Mouse (Mus musculus) ES-E14 (cell line): Measurements from ENCODE around the gene Chst15. TPM values are rescaled to one million over a fixed set of nuclear protein-coding genes. Genes with fewer than 3 reads are reported as not detected.

ENCODE experiments used
- DNase-seq: peaks from one replicate; pipeline ENCODE4 v3.0.0-alpha.2; 2013; ENCODE audit warnings: low read depth, low spot score
- H3K27ac ChIP-seq: 2 replicates; pipeline ENCODE4 v1.5.1; 2012; ENCODE audit warnings: low read depth, mild to moderate bottlenecking, low read length, moderate library complexity, mixed read lengths; ENCODE audit not compliant: poor library complexity, insufficient read depth, severe bottlenecking
- H3K36me3 ChIP-seq: 2 replicates; pipeline ENCODE4 v1.6.1; 2012; ENCODE audit warnings: mild to moderate bottlenecking, low read length, moderate library complexity, mixed read lengths; ENCODE audit not compliant: control insufficient read depth, poor library complexity, insufficient read depth, severe bottlenecking
- H3K4me1 ChIP-seq, 2 experiments: fragments of 150-350 bp in 1 of 2; sonication (generic) in 1 of 2; 2 replicates each; pipeline ENCODE4 v1.6.1; 2012; ENCODE audit warnings: low read length in 2 of 2, mild to moderate bottlenecking in 1 of 2, mixed read lengths in 1 of 2; ENCODE audit not compliant: control insufficient read depth in 2 of 2, insufficient read depth in 2 of 2, poor library complexity in 1 of 2
- H3K4me3 ChIP-seq, 2 experiments: fragments of 150-350 bp in 1 of 2; sonication (generic) in 1 of 2; 2 replicates each; pipeline ENCODE4 v1.5.1; 2012; ENCODE audit warnings: low read length in 2 of 2, low read depth in 1 of 2, mild to moderate bottlenecking in 1 of 2, mixed read lengths in 1 of 2; ENCODE audit not compliant: insufficient read depth in 1 of 2, poor library complexity in 1 of 2, severe bottlenecking in 1 of 2
- H3K9ac ChIP-seq: 2 replicates; pipeline ENCODE4 v1.6.1; 2012; ENCODE audit warnings: low read depth, mild to moderate bottlenecking, low read length, mixed read lengths; ENCODE audit not compliant: poor library complexity, insufficient read depth, severe bottlenecking
- H3K9me3 ChIP-seq: fragments of 150-350 bp; sonication (generic); 2 replicates; pipeline ENCODE4 v1.6.1; 2012; ENCODE audit warnings: low read depth, mild to moderate bottlenecking, low read length; ENCODE audit not compliant: control insufficient read depth, insufficient read depth
- CHD2 ChIP-seq: IDR thresholded peaks from 2 replicates; pipeline ENCODE4 v1.6.1; 2014; ENCODE audit warnings: mild to moderate bottlenecking, low read depth, low read length, inconsistent platforms
- HCFC1 ChIP-seq: IDR thresholded peaks from 2 replicates; pipeline ENCODE4 v1.6.1; 2012; ENCODE audit warnings: low read length, inconsistent platforms, borderline replicate concordance; ENCODE audit not compliant: insufficient read depth
- MAFK ChIP-seq: IDR thresholded peaks from 2 replicates; pipeline ENCODE4 v1.6.1; 2014; ENCODE audit warnings: mild to moderate bottlenecking, low read depth, low read length, inconsistent platforms; ENCODE audit not compliant: insufficient read depth
- ZC3H11A ChIP-seq: IDR thresholded peaks from 2 replicates; pipeline ENCODE4 v1.6.1; 2012; ENCODE audit warnings: low read depth, mild to moderate bottlenecking, inconsistent platforms, low read length, borderline replicate concordance
- ZNF384 ChIP-seq: IDR thresholded peaks from 2 replicates; pipeline ENCODE4 v1.6.1; 2012; ENCODE audit warnings: low read depth, low read length, inconsistent platforms
- in situ Hi-C, 2 experiments: fragments of 600-800 bp; cut with MboI; formaldehyde crosslinking; loops; one replicate each; pipeline ENCODE4 v1.15.1; 2025; ENCODE audit warnings: low sequenced_read_pairs in 2 of 2, inconsistent platforms in 1 of 2; ENCODE audit not compliant: unreplicated experiment in 2 of 2
- total RNA-seq: library from RNA; depleted of rRNA; stranded (reverse); fragments of 300-350 nt; gene quantifications from 2 replicates; pipeline ENCODE4 v1.2.3, GENCODE M21; 2012

Gene Chst15
- total RNA-seq, 1 experiment = 8.4 TPM

DNA sequence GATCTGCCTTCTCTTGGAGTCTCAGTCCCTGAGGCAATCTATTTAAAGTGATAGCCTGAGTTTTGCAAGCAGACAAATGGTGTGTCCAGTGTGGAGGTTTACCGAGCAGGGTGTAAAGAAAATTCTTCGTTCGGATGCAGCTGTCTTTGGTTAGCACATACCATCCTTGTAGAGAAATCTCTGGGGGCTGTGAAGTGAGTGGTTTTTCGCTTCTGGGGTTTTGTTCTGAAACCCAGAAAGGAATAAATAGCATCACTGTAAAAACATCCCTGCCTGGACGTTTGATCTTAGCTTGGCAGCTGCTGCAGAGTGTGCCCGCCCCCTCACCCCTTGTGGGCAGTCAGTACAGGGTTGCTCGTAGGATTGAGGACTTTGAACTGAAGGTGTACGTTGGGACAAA, 39.2 kb upstream of the Chst15 start:
- in situ Hi-C loops = no loop called here
- TF ChIP-seq ZNF384 (no peak), CHD2 (no peak), ZC3H11A (no peak), HCFC1 (no peak), MAFK (no peak)
- no peak overlapping the region for H3K4me3 ChIP-seq
- no peak overlapping the region for H3K9ac ChIP-seq
- H3K36me3 ChIP-seq = no peaks in the 10 kb centered on the region
- no peak overlapping the region for H3K27ac ChIP-seq
- H3K4me1 ChIP-seq = no peaks in the 10 kb centered on the region
- DNase-seq = no peak
- H3K9me3 ChIP-seq = no peaks in the 10 kb centered on the region

DNA sequence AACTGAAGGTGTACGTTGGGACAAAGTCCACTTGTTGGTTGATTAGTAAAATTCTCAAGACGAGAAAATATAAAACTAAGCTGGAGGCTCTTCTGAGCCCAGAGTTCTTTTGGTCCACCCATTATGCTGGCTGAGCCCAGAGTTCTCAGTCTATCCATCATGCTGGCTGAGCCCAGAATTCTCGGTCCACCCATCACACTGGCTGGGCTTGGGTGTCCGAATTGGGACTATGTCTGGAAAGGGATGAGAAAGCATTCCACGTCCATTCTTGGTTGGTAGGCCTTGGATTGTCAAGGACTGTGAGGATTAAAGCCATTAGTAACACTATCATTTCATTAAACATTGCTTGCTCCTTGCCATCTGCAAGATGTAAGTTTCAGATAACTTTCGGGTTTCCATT, 38.7 kb upstream of the Chst15 start:
- no peak overlapping the region for H3K4me3 ChIP-seq
- in situ Hi-C loops = no loop called here
- no peak overlapping the region for H3K27ac ChIP-seq

DNA sequence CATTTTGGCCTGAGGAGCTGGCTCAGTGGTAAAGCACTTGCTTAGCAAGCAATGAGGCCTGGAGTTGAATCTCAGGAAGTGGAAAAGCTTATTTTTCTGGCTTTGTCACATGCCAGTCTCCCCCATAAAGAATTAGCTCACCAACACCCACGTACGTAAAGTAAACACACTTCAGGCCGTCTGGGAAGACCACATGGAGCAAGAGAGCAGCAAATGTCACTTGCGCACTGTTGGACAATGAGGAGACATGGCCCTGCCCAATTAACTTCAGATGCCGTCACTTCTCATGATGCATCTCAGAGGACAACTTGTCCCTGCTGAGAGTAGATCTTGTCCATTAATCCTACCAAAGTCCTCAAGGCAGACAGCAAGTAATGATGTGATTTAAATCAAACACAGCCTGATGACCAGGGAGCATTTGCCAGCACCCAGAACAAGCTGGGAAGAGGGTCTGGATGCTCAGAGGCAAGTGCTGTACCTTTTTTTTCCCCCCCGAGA, 32.1 kb upstream of the Chst15 start:
- in situ Hi-C loops = no loop called here
- DNase-seq = no peak
- TF ChIP-seq HCFC1 (no peak), ZC3H11A (no peak), CHD2 (no peak), MAFK (no peak), ZNF384 (no peak)

More for the DNA sequence above, 38.7 kb upstream of the Chst15 start:
- no peaks in the 10 kb centered on the region for H3K36me3 ChIP-seq
- no peaks in the 10 kb centered on the region for H3K9me3 ChIP-seq
- H3K4me1 ChIP-seq = no peaks in the 10 kb centered on the region
- TF ChIP-seq ZNF384 (no peak), HCFC1 (no peak), ZC3H11A (no peak), CHD2 (no peak), MAFK (no peak)
- no peak for DNase-seq
- no peak overlapping the region for H3K9ac ChIP-seq

DNA sequence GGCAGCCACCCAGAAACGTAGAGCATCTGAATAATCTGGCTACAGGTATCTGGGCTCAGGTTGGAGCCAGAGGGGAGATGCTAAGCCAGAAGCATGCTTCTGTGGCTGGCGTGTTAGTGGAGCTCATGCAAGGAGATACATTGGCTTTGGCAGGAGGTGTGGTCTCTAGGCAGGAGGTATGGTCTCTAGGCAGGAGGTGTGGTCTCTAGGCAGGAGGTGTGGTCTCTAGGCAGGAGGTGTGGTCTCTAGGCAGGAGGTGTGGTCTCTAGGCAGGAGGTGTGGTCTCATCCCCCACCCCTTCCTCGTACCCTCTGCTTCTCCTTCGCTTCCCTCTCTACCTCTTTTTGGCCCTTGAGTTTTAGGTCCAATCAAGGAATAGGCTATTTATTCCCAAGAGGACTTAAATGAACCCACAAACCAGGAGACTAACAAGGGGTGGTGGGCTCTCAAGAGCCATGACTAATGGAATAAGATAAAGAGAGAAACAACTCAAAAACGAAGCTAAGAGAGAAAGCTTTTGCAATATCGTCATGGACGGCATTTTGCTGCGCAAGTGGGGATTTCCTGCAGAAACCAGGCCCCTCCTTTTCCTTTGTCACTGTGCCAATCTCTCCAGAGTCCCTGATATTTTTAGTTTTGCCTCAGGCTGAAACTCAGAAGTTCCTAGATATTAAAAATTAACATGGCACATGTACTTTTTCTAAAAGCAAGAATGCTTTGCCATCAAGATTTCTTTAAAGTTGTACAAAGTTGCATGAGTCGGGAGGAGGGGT, 30.4 kb upstream of the Chst15 start:
- in situ Hi-C loops = no loop called here
- H3K4me3 ChIP-seq = no peak overlapping the region
- no peak overlapping the region for H3K27ac ChIP-seq
- DNase-seq = peak; percentile 20
- peaks cover 2 to 3% of the 10 kb centered on the region in 2 experiments; a peak in 1 of 4 replicates for H3K4me1 ChIP-seq
- TF ChIP-seq ZNF384 = no peak
- TF ChIP-seq ZC3H11A = no peak
- no peak for TF ChIP-seq HCFC1
- no peak for TF ChIP-seq CHD2
- TF ChIP-seq MAFK = no peak
- H3K9ac ChIP-seq = no peak overlapping the region
- no peaks in the 10 kb centered on the region for H3K9me3 ChIP-seq
- no peaks in the 10 kb centered on the region for H3K36me3 ChIP-seq

More for the DNA sequence above, 32.1 kb upstream of the Chst15 start:
- H3K9me3 ChIP-seq = no peaks in the 10 kb centered on the region
- H3K9ac ChIP-seq = no peak overlapping the region
- H3K36me3 ChIP-seq = no peaks in the 10 kb centered on the region
- H3K4me3 ChIP-seq = no peak overlapping the region
- H3K4me1 ChIP-seq = no peaks in the 10 kb centered on the region
- H3K27ac ChIP-seq = no peak overlapping the region
